Mouse (Mus musculus) gastrocnemius, adult 18-20 months (tissue): ENCODE data around the gene Prkce. TPM values are rescaled to one million over a fixed set of nuclear protein-coding genes. Genes with fewer than 3 reads are reported as not detected.

Experiments used
- DNase-seq: peaks from one replicate; pipeline ENCODE4 v3.0.0; 2021; ENCODE audit warnings: low spot score
- total RNA-seq, 2 experiments: library from RNA; stranded (reverse); gene quantifications; 2 replicates each; pipeline ENCODE4 v1.2.3; 2021

The Prkce gene
- total RNA-seq, 2 experiments from 2014 or later: 11.6 to 12.3 TPM

DNA sequence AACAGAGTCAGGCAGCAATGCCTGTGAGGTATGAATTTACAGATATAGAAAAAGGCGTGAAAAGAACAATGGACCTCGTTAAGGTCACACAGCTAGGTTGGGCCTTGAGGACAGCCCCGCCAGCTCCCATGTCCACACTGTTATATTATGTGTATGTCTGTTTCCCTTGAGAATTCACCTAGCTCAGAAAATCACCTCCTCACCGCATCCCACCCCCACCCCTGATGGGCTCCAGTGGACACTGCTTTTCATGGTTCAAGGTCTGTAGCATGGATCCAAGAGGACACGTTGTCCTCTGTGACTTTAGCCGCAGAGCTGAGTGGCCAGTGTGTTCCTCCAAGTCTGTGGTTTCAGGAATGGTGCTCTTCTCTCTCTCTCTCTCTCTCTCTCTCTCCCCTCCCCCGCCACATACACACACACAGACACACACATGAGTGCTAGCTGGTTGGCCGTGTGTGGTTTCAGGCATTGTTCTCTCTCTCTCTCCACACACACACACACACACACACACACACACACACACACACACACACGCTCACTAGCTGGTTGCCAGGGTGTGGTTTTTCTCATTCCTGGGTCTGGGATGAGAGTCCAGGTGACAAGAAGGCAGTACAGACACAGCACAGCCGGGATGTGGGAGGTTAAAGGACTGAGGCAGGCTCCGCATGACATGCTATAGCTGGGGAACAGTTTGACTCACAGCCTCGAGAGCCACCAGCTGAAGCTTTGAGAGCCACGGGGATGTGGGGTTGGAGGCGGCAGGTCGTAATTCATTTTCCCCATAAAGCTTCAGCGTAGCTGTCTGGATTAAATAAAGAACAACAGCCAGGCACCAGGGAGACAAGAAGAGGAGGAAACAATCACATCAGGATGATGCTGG lies 162.7 kb downstream of the Prkce start:
- DNase-seq: no peak

- DNase-seq: no peak
Measured at GRCm38 (mm10) chr17:86331835-86332234, 164.2 kb downstream of the Prkce start.

GRCm38 (mm10) chr17:86334990-86335389 lies 167.4 kb downstream of the Prkce start:
- no peak for DNase-seq

GRCm38 (mm10) chr17:86336652-86337073 lies 169.1 kb downstream of the Prkce start:
- DNase-seq: no peak

- no peak for DNase-seq
Measured at GRCm38 (mm10) chr17:86337076-86337475, 169.5 kb downstream of the Prkce start.

- DNase-seq: no peak
Measured at GRCm38 (mm10) chr17:86338328-86338727, 170.7 kb downstream of the Prkce start.

GRCm38 (mm10) chr17:86344032-86344431 lies 176.4 kb downstream of the Prkce start:
- DNase-seq: no peak

GRCm38 (mm10) chr17:86345234-86346005 lies 177.8 kb downstream of the Prkce start:
- DNase-seq: no peak

DNA sequence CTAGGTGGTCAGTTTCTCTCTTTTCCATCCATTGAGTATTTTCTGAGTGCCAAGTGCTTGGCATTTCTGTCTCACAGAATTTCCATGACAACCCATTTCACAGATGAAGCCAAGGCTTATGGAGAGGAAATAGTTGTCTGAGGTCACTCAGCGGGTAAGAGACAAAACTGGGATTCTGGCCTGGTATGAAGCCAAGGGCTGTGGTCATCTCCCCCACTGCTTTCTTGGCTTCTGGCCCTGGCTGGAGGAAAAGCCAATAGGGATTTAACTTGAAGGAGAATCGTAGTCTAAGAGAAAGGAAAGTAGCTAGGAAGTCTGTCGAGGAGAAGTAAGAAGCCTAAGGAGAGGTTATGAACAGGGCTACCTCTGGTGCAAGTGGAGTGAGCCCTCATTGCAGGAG lies 182.7 kb downstream of the Prkce start:
- peak; percentile 69 for DNase-seq

- no peak for DNase-seq
Measured at GRCm38 (mm10) chr17:86350791-86351261, 183.2 kb downstream of the Prkce start.

- DNase-seq: no peak
Measured at GRCm38 (mm10) chr17:86351282-86351681, 183.7 kb downstream of the Prkce start.

DNA sequence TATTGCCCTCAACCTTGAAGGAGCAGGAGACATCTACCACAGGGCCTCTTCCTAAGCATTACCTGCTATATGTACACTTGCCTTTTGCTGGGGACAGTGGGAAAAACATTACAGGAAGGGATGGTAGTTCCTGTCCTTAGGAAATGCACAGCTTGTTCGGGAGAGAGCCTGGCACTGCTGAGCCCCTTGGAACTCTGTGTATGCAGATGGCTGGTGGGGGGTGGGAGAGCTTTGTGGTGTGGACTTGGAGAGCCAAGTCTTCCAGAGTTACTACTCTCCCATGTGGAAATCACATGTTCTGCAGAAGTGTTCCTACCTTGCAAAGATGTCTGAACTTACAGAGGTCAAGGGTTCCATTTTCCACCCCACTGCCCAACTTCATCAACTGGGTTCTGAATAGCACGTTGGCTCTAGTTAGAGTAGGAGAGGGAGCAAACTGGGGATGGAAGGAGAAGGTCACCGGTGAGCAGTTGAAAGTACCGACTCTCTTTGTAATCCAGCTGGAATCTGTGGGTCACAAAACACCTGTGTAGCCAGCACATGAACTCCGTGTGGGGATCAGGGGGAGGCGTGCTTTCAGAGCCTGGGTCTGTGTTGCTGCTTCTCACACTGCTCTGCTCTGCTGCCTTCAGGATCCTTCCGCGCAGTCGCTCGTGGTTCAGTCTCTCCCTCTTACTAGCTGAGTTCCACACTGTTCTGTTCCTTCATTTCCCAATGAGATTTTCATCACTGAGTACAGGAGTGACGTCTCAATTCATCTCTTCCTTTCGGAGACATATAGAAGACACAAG lies 184.9 kb downstream of the Prkce start:
- DNase-seq: no peak

DNA sequence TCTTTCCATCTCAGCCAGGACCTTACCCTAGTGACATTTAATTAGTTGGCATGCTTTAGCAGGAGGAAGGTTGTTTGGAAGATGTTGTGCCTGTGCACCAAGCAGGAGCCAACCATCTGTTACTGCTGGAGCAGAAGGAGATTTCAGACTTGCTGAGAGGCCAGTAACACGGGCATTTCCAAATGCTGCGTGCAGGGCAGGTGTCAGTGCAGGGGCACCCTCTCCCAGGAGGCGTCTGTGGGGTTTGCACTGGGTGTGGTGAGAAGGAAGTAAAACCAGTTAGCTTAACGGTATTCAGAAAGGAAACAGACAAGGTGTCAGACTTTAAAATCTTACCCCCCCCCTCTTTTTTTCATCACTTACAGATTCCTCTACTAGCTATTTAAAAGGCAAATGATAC lies 186.1 kb downstream of the Prkce start:
- DNase-seq: no peak

- no peak for DNase-seq
Measured at GRCm38 (mm10) chr17:86354101-86354500, 186.5 kb downstream of the Prkce start.

- DNase-seq: no peak
Measured at GRCm38 (mm10) chr17:86354896-86355295, 187.3 kb downstream of the Prkce start.

DNA sequence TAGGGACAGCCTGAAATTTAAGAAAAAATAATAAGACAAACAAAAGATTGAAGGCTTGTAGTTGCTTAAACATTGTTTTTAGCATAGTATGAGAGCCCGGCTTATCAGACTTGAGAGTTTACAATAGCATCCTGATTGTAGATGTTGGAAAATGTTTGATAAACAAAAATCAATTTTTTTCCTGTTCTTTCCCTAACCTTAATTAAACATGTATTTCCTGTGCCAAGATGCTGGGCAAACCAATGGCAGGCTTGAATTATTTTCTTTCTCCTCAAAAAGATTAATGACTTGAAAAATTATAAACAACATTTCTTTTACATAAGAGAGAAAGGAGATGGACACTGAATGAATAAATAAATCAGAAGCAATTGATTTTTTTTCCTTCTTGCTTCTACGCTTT lies 187.7 kb downstream of the Prkce start:
- DNase-seq: no peak

GRCm38 (mm10) chr17:86355772-86356451 lies 188.3 kb downstream of the Prkce start:
- DNase-seq: no peak

- no peak for DNase-seq
Measured at GRCm38 (mm10) chr17:86358388-86358787, 190.8 kb downstream of the Prkce start.

DNA sequence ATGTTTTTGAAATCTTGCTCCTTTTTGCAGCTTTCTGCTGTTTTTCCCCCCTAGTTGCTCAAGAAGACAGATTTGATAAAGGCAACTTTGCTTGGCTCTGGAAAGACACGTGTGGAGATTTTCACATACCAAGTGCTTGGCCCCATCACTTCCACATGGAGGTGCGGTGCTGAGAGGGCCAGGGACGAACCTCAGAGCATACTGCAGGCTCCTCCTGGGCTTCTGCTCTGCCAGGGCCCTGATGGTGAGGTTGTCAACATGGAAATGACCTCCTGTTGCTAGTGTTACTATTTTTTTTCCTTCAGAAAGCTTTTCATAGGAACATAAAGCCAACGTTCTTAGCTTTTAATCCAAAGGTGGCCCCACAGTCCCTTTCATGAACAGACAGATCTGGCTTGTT lies 191.3 kb downstream of the Prkce start:
- DNase-seq: no peak

DNA sequence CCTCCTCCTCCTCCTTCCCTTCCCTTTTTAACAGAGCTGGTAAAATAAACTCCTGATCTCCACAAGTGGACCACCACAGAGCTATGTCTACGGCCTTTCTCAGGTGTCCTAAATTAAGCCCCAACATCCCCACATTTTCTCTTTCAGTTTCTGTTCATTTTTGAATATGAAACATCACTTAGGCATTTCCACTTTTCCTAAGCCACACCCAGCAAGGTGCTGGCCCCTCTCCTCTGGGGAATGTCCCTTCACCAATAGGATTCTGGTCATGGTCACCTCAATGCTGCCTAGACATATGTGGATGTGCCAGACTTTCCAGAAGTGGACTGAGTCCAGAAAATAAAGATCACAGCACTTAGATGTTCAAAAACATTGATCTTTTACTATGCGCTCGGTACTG lies 193.3 kb downstream of the Prkce start:
- no peak for DNase-seq

DNA sequence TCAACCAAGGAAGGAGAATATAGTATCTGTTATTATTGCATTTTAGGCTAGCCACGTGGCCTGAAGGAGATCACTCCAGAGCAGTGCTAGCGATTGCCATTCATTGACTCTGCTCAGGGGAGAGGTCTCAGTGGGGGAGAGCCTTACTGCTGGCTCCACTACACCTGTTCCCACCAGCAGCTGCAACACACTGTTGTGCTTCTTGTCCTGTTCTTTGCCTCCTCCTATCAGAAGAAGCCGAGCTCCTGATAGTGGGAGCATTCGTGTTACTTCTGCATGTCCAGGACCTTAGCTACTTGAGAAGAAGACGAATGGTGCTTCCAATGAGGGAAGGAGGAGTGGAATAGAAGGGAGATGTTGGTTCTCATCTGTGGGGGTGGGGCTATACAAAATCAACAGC lies 195.8 kb downstream of the Prkce start:
- no peak for DNase-seq
